Mouse (Mus musculus) lung, postnatal 0 days (tissue): ENCODE results near the gene Timmdc1.

Experiments used
- CTCF ChIP-seq: IDR thresholded peaks from 2 replicates; pipeline ENCODE4 v1.5.1; 2016; ENCODE audit warnings: antibody characterized with exemption, mild to moderate bottlenecking
- EP300 ChIP-seq: IDR thresholded peaks from 2 replicates; pipeline ENCODE4 v1.6.1; 2016; ENCODE audit warnings: antibody characterized with exemption, mild to moderate bottlenecking, control low read depth

GRCm38 (mm10) chr16:38510846-38511245, 11.6 kb downstream of the Timmdc1 start:
- TF ChIP-seq CTCF (no peak), EP300 (no peak)
